Mouse (Mus musculus) pancreas, adult 10 weeks (tissue): ENCODE data around the gene Myo7a. TPM values are rescaled to one million over a fixed set of nuclear protein-coding genes. Genes with fewer than 3 reads are reported as not detected.

Experiments
- polyA plus RNA-seq: library from polyadenylated mRNA; stranded (reverse); fragments of 350-450 nt; fragmentation: Illumina TruSeq; extraction: RNeasy Lipid Tissue Mini Kit (QIAGEN cat#74804); gene quantifications from one replicate; pipeline ENCODE4 v1.2.3, GENCODE M21; 2015; ENCODE audit warnings: low read depth, low replicate concordance; ENCODE audit not compliant: insufficient read depth

Myo7a gene
- polyA plus RNA-seq = 4.2 TPM

DNA sequence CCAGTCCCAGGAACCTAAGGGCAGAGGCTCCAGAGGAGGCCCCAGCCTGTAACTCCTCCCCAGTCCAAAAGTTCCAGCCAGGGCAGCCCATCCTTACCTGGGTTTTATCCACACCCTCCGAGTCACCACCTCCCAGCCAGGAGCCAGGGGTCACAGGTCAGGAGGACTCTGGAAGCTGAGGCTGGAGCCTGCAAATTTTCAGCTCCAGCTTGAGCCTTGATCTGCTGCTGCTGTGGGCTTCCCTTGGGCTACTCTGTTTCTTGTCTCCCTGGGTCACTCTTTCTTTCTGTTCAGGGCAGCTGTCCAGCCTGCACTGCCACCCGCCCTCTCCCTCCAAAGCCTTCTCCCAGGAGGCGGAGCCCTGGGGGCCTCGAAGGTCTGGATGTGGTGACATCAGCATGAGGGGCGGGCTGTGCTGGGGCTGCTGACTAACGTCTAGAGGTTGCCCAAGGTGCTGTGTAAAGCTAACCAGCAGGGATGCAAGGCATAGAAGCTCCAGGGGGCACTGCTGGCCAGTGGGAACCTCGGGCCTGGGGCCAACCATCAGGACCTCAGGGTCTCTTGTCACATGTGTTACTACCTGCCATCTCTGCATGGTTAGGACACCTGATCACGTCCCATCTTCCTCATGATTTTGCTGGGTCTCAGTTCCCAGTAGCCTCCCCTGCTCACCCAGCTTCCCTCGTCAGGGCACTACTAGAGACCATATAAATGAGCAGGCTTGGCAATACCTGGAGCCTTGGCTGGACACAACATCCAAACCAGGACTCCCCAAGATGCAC lies at the start of gene Myo7a:
Gene Myo7a (minus strand): TSS at position 346 of the 782 bp plus-strand sequence.

DNA sequence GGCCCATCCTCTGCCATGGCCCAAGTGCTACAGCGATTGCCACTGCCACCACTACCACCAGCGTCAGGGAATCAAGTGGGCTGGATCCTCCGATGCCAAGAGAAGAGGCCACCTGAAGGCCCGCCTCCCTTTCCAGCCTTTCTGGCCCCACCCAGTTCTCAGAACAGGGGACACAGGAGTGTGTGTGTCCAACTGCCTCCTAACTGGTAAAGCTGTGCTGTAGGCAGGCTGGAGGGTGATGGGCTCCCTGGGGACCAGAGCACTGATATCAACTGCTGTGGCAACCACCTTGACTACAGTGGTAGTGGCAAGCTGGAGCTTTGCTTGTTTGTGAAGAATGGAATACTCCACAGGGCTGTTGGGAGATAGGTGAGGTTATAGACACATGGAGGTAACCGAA lies 26.1 kb upstream of the Myo7a start, which contains the start of gene Omp:
Gene Omp (minus strand): TSS at position 101 of the 400 bp plus-strand sequence.

Other genes with a start within 250 kb of the Myo7a start
- not detected for gene Gdpd4, start 199.6 kb downstream of the Myo7a start, polyA plus RNA-seq
- not detected for gene Omp, start 26.0 kb upstream of the Myo7a start, polyA plus RNA-seq
- 2.3 TPM for gene Capn5, start 58.8 kb upstream of the Myo7a start, polyA plus RNA-seq
- gene B3gnt6, start 80.0 kb upstream of the Myo7a start, polyA plus RNA-seq = not detected
- 5.7 TPM for gene Acer3, start 201.7 kb upstream of the Myo7a start, polyA plus RNA-seq
- gene Tsku, start 241.8 kb upstream of the Myo7a start, polyA plus RNA-seq = 2.0 TPM